Mouse (Mus musculus): ENCODE data around the gene Aak1. TPM values are rescaled to one million over a fixed set of nuclear protein-coding genes. Genes with fewer than 3 reads are reported as not detected.

Aak1 gene
- polyA plus RNA-seq, 1 experiment = 11.5 TPM

- Histone ChIP-seq H3K36me3 (ENCODE audit: control insufficient read depth, insufficient read depth) (peaks cover 39% of the 10 kb centered on the region), H3K4me3 (no peak overlapping the region), H3K4me2 (ENCODE audit: low read depth) (no peak overlapping the region), H3ac (ENCODE audit: control insufficient read depth, insufficient read length) (no peak overlapping the region), H3K79me2 (ENCODE audit: control insufficient read depth, insufficient read depth) (no peaks in the 10 kb centered on the region), H3K27me3 (ENCODE audit: control insufficient read depth, insufficient read depth, insufficient read length) (no peaks in the 10 kb centered on the region)
- no peak for TF ChIP-seq SRF (IDR thresholded peaks at IDR 0.05; ENCODE audit: control insufficient read depth, insufficient read length, low read depth)
- TF ChIP-seq POLR2AphosphoS2 (IDR thresholded peaks at IDR 0.05; ENCODE audit: insufficient read length, low read depth) = no peak
- TF ChIP-seq MYOG (IDR thresholded peaks at IDR 0.05; ENCODE audit: control insufficient read depth in 1 of 3, insufficient read depth in 1 of 3, insufficient read length in 2 of 3, low read depth in 2 of 3) = no peak
- TF ChIP-seq TCF12 (IDR thresholded peaks at IDR 0.05; ENCODE audit: insufficient read depth, poor library complexity, severe bottlenecking) = no peak
- no peak for TF ChIP-seq POLR2A (IDR thresholded peaks at IDR 0.05; ENCODE audit: insufficient read length, low read depth)
Measured at GRCm38 (mm10) chr6:86967166-86967565, 117.8 kb downstream of the Aak1 start.

- Histone ChIP-seq H3K36me3 (ENCODE audit: control insufficient read depth, insufficient read depth) (peaks cover 33% of the 10 kb centered on the region), H3K27me3 (ENCODE audit: control insufficient read depth, insufficient read depth, insufficient read length) (no peaks in the 10 kb centered on the region), H3K4me3 (no peak overlapping the region), H3K79me2 (ENCODE audit: control insufficient read depth, insufficient read depth) (no peaks in the 10 kb centered on the region), H3ac (ENCODE audit: control insufficient read depth, insufficient read length) (no peak overlapping the region), H3K4me2 (ENCODE audit: low read depth) (no peak overlapping the region)
- no peak for TF ChIP-seq CEBPB (IDR thresholded peaks at IDR 0.05; ENCODE audit: insufficient read depth, poor library complexity, severe bottlenecking)
Measured at GRCm38 (mm10) chr6:86973956-86974355, 124.6 kb downstream of the Aak1 start.

- H3K4me3 ChIP-seq = no peak overlapping the region
- no peaks in the 10 kb centered on the region for H3K27me3 ChIP-seq (ENCODE audit: control insufficient read depth, insufficient read depth, insufficient read length)
- no peak overlapping the region for H3ac ChIP-seq (ENCODE audit: control insufficient read depth, insufficient read length)
- H3K36me3 ChIP-seq (ENCODE audit: control insufficient read depth, insufficient read depth) = peaks cover 17% of the 10 kb centered on the region
- no peaks in the 10 kb centered on the region for H3K79me2 ChIP-seq (ENCODE audit: control insufficient read depth, insufficient read depth)
- TF ChIP-seq E2F4 (IDR thresholded peaks at IDR 0.05; ENCODE audit: insufficient read depth) (no peak), MYOD1 (IDR thresholded peaks at IDR 0.05; ENCODE audit: control insufficient read depth in 1 of 3, insufficient read length in 2 of 3, low read depth in 2 of 3) (no peak), POLR2A (IDR thresholded peaks at IDR 0.05; ENCODE audit: insufficient read length, low read depth) (no peak), TCF3 (IDR thresholded peaks at IDR 0.05; ENCODE audit: insufficient read length, low read depth) (no peak), TCF12 (IDR thresholded peaks at IDR 0.05; ENCODE audit: insufficient read depth, poor library complexity, severe bottlenecking) (no peak), USF1 (IDR thresholded peaks at IDR 0.05; ENCODE audit: low read depth) (no peak), CEBPB (IDR thresholded peaks at IDR 0.05; ENCODE audit: insufficient read depth, poor library complexity, severe bottlenecking) (no peak), MYOG (IDR thresholded peaks at IDR 0.05; ENCODE audit: control insufficient read depth in 1 of 3, insufficient read depth in 1 of 3, insufficient read length in 2 of 3, low read depth in 2 of 3) (no peak), REST (IDR thresholded peaks at IDR 0.05; ENCODE audit: insufficient read depth, insufficient read length) (no peak), SRF (IDR thresholded peaks at IDR 0.05; ENCODE audit: control insufficient read depth, insufficient read length, low read depth) (no peak), POLR2AphosphoS2 (IDR thresholded peaks at IDR 0.05; ENCODE audit: insufficient read length, low read depth) (no peak), MAX (IDR thresholded peaks at IDR 0.05; ENCODE audit: low read depth) (no peak)
- no peak overlapping the region for H3K4me2 ChIP-seq (ENCODE audit: low read depth)
Measured at GRCm38 (mm10) chr6:86978156-86978908, 129.0 kb downstream of the Aak1 start.

GRCm38 (mm10) chr6:86978909-86979265, 129.6 kb downstream of the Aak1 start:
- no peak overlapping the region for H3K4me3 ChIP-seq
- H3K27me3 ChIP-seq (ENCODE audit: control insufficient read depth, insufficient read depth, insufficient read length) = no peaks in the 10 kb centered on the region
- H3K4me2 ChIP-seq (ENCODE audit: low read depth) = no peak overlapping the region
- no peak overlapping the region for H3ac ChIP-seq (ENCODE audit: control insufficient read depth, insufficient read length)
- H3K79me2 ChIP-seq (ENCODE audit: control insufficient read depth, insufficient read depth) = no peaks in the 10 kb centered on the region
- H3K36me3 ChIP-seq (ENCODE audit: control insufficient read depth, insufficient read depth) = peaks cover 17% of the 10 kb centered on the region
- TF ChIP-seq REST (IDR thresholded peaks at IDR 0.05; ENCODE audit: insufficient read depth, insufficient read length) = no peak
- no peak for TF ChIP-seq E2F4 (IDR thresholded peaks at IDR 0.05; ENCODE audit: insufficient read depth)
- no peak for TF ChIP-seq SRF (IDR thresholded peaks at IDR 0.05; ENCODE audit: control insufficient read depth, insufficient read length, low read depth)

GRCm38 (mm10) chr6:86981206-86981605, 131.9 kb downstream of the Aak1 start:
- Histone ChIP-seq H3K4me3 (no peak overlapping the region), H3K27me3 (ENCODE audit: control insufficient read depth, insufficient read depth, insufficient read length) (no peaks in the 10 kb centered on the region), H3K36me3 (ENCODE audit: control insufficient read depth, insufficient read depth) (peaks cover 14% of the 10 kb centered on the region), H3K79me2 (ENCODE audit: control insufficient read depth, insufficient read depth) (no peaks in the 10 kb centered on the region), H3K4me2 (ENCODE audit: low read depth) (no peak overlapping the region), H3ac (ENCODE audit: control insufficient read depth, insufficient read length) (no peak overlapping the region)
- no peak for TF ChIP-seq POLR2A (IDR thresholded peaks at IDR 0.05; ENCODE audit: insufficient read length, low read depth)
- TF ChIP-seq TCF12 (IDR thresholded peaks at IDR 0.05; ENCODE audit: insufficient read depth, poor library complexity, severe bottlenecking) = no peak
- TF ChIP-seq TCF3 (IDR thresholded peaks at IDR 0.05; ENCODE audit: insufficient read length, low read depth) = no peak
- no peak for TF ChIP-seq USF1 (IDR thresholded peaks at IDR 0.05; ENCODE audit: low read depth)
- no peak for TF ChIP-seq CEBPB (IDR thresholded peaks at IDR 0.05; ENCODE audit: insufficient read depth, poor library complexity, severe bottlenecking)
- TF ChIP-seq MYOG (IDR thresholded peaks at IDR 0.05; ENCODE audit: control insufficient read depth in 1 of 3, insufficient read depth in 1 of 3, insufficient read length in 2 of 3, low read depth in 2 of 3) = no peak
- TF ChIP-seq SRF (IDR thresholded peaks at IDR 0.05; ENCODE audit: control insufficient read depth, insufficient read length, low read depth) = no peak
- no peak for TF ChIP-seq REST (IDR thresholded peaks at IDR 0.05; ENCODE audit: insufficient read depth, insufficient read length)
- TF ChIP-seq E2F4 (IDR thresholded peaks at IDR 0.05; ENCODE audit: insufficient read depth) = no peak
- no peak for TF ChIP-seq MYOD1 (IDR thresholded peaks at IDR 0.05; ENCODE audit: control insufficient read depth in 1 of 3, insufficient read length in 2 of 3, low read depth in 2 of 3)
- TF ChIP-seq MAX (IDR thresholded peaks at IDR 0.05; ENCODE audit: low read depth) = no peak
- TF ChIP-seq POLR2AphosphoS2 (IDR thresholded peaks at IDR 0.05; ENCODE audit: insufficient read length, low read depth) = no peak
